Mouse (Mus musculus) embryo, embryonic 11.5 days (tissue): ENCODE results near the gene Heatr6.

Experiments
- DNase-seq: peaks from one replicate; pipeline ENCODE4 v3.0.0-alpha.2; 2012; ENCODE audit warnings: low read depth, low spot score

Heatr6 gene

GRCm38 (mm10) chr11:83753581-83754181 is at the start of gene Heatr6:
Heatr6 (plus strand) TSS chr11:83753696.
- DNase-seq = peak; percentile 82

GRCm38 (mm10) chr11:83703705-83704104 is 49.8 kb upstream of the Heatr6 start, which contains the start of gene Wfdc17:
Wfdc17 (plus strand) TSS chr11:83703991.
- no peak for DNase-seq

DNA sequence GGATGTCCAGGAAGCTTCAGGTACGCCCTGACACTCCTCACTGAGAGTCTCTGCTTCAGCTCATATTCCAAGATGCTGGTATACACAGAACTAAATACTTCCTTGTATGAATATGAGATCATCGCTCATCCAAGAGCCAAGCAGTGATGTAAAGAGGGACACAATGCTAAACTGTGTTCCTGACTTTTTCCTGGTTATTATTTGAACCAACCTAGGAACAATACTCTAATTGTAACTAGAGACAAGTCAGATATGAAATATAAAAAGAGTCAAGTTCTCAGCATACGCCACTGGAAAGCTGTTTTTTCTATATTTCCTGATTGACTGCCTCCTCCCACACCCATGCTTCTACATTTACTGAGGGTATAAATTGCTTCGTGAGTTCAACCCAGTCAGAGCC is 44.8 kb upstream of the Heatr6 start, which contains the start of gene Wfdc18:
TSS of gene Wfdc18 (plus strand) at position 301 of the 400 bp plus-strand sequence.
- DNase-seq = no peak

DNA sequence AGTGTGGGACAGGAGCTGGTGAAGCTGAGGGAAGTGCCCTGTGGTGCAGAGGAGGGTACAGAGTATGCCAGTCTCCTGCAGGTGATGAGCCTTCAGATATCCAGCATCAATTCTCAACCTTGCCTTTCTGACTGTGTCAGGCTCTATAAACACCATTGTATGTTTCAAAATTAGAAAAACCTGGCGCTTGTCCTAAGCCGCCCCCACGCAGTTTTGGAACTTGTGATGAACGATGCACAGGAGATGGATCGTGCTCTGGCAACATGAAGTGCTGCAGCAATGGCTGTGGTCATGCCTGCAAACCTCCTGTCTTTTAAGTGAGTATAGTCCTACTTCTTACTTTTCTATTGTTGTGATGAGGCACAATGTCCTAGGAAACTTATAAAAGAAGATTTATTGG is 43.8 kb upstream of the Heatr6 start:
- DNase-seq = no peak

DNA sequence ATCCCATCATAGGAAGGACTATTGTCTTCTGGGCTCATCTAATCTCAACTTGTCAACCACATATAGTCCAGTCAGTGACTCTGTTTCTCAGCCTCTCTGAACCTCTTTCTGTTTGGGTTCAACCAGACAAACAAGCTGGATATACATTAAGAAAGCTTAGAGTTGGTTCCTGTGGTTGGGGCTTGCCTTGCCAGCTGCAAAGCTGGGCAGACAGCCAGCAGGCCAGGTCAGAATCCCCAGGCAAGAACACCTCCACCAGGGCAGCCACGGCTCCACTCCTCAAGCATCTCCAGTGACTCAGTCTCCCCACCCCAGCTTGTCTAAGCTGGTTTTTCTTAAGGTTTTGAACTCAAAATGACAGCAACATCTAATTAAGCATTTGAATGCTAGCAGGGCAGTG is 40.8 kb upstream of the Heatr6 start:
- DNase-seq = no peak

GRCm38 (mm10) chr11:83713925-83714324 is 39.6 kb upstream of the Heatr6 start:
- DNase-seq = no peak

DNA sequence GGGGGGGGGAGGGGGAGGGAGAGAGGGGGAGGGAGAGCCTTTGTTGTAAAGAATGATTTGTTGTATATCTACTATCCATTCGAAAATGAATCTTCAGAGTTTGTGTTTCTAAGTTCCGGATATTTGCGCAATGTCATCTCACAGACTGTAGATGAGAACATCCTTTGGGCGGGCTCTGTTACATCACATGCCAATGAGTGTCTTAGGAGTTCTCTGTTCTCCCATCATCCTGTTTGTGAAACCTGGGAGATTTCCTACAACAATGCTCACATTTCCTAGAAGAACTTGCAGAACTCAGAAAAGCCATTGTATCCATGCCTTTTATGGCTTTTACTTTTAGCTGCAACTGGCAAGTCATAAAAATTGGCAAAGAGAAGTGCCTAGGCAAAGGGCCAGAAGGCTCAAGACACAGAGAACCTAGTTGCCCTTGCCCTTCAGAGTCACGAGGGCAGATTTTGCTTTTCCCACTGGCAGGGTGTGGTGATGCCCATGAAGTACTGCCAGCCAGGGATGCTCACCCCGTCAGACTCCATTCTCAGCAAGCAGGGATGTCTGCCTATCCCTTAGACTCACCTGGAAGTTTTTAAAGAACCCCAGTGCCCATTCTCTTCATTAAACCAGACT is 36.3 kb upstream of the Heatr6 start:
- DNase-seq = no peak

DNA sequence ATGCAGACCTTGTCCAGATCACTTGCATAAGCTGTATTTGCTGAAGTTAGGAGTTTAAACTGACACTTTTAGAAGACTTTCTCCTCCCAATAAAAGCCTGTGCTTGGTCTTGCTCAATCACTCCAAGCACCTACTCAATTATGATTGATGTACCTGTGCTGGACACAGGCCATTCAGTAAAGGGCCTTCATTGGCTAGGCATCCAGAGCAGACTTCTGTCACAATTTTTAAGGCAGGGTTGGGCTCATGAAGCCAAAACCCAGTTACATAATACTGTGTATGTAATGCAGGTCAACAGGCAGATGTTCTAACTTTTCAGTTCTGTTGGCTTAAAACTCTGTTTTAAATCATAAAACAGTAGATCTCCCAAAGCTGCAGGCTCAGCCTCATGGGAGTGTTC is 32.7 kb upstream of the Heatr6 start:
- DNase-seq = no peak

DNA sequence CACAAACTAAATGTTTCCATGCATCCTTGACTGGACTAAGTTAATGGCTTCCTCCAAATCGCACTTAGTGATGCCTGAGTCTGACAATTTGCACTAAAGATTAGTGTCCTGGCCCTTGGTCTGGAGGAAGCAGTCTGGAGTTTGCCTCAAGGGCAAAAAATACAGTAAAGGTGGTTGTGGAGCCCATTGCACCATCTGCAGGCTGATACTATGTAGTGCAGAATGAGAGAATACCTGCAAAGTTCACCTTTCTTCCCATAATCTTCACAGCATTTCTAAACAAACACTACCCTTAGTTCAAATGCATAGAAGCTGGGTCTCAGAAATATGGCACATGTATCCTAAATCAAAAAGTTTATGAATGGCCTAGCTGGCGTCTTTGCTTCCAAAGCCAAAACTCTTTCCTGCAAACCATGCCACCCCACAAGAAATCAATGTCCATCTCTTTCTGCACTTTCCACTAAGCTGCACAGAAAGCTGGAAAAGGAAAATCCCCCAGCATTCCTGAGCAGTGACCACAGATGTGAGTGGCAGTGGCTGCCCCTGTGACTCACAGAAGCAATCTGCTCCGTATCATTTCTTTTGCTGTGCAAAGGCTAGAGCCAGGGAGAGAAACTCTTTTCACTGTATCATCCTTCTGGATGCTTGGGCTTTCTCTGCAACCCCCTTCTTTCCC is 24.6 kb upstream of the Heatr6 start:
- DNase-seq = no peak

GRCm38 (mm10) chr11:83731116-83731515 is 22.4 kb upstream of the Heatr6 start:
- no peak for DNase-seq

- DNase-seq = no peak
Observed at GRCm38 (mm10) chr11:83733071-83733640, 20.3 kb upstream of the Heatr6 start.

GRCm38 (mm10) chr11:83734215-83734614 is 19.3 kb upstream of the Heatr6 start:
- no peak for DNase-seq

DNA sequence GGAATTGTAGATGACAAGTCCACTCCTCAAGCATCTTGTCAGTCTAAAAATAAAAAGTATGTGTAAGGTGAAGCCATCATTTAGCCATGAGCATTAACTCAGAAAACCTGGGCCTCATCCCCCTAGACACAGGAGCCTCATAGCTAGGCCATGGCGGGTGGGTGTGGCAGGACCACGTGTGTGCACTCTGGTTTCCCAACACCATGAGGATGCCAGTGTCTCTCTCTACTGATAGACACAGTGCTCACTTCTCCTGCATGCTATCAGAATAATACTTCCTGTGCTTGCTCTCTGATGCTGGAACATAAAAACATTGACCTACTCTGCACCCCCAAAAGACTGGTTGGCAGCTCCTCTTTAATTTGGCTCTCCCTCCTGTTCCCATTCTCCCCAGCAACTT is 17.6 kb upstream of the Heatr6 start:
- no peak for DNase-seq

- no peak for DNase-seq
Observed at GRCm38 (mm10) chr11:83737109-83737558, 16.4 kb upstream of the Heatr6 start.

DNA sequence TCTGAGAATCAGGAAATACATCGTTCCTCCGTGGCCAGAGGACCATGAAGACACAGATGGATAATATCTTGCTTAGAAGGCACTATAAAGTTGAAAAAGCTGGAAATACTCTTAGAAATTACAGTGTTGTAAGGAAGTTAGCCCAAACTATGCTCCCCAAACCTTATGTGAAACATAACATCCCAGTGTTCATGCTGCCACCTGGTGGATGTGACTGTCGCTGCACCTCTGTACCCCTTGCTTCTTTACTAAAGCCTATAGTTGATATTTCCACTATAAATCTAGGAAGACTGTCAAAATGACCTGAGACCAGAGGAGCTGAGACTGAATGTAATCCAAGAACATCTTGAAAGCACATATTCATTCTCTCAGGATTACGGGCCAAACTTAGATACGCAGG is 14.3 kb upstream of the Heatr6 start:
- peak; percentile 54 for DNase-seq

GRCm38 (mm10) chr11:83740443-83740991 is 13.0 kb upstream of the Heatr6 start:
- DNase-seq = no peak

DNA sequence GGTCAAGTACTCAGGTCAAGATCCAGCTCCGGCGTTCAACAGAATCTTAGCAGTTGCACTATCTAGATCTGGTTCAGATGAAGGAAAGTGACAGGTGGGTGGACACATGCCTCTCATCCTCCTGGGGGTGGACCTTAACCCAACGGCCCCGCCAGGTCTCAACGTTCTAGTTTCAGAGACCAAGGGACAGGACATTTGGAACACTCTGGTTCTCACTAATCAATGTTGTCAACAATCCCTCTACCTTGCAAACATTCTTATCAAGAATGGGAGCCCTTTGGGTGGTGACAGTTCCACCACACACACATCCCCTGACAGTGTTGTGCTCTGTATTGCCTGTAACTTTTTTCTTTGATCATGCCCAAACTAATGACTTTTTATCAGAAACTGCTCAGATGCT is 11.7 kb upstream of the Heatr6 start:
- DNase-seq = no peak

- DNase-seq = no peak
Observed at GRCm38 (mm10) chr11:83742731-83743355, 10.7 kb upstream of the Heatr6 start.

GRCm38 (mm10) chr11:83743525-83743924 is 10.0 kb upstream of the Heatr6 start:
- no peak for DNase-seq

DNA sequence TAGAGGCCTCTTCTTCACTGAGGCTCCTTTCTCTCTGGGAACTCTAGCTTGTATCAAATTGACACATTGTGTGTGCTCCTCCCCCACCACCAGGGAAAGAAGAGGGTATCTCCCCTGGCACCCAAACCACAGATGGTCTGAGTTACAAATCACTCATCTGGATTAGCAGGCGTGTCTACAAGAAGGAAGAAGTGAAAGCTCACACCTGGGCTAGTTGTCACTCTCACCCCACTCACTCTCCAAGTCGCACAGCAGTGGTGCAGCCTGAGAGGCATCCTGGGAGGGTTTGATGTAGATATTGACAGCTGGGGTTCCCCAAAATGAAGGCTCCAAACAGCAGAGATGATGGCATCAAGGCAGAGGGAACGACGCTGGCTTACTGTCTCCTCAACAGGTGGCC is 7.3 kb upstream of the Heatr6 start:
- no peak for DNase-seq

GRCm38 (mm10) chr11:83746681-83747080 is 6.8 kb upstream of the Heatr6 start, which contains the start of gene Wfdc21:
Wfdc21 (plus strand) TSS chr11:83746940.
- no peak for DNase-seq
